Mouse (Mus musculus): ENCODE data around the gene Hsd17b2. TPM values are rescaled to one million over a fixed set of nuclear protein-coding genes. Genes with fewer than 3 reads are reported as not detected.

The Hsd17b2 gene
- polyA plus RNA-seq, 1 experiment from 2014 or later: not detected

- Histone ChIP-seq H3K36me3 (replicated peaks) (no peaks in the 10 kb centered on the region), H3K4me3 (no peak overlapping the region), H3K4me1 (0 out of 2 replicates have a peak, but pooled peaks cover 2% of the 10 kb centered on the region), H3K27me3 (replicated peaks; ENCODE audit: low read depth, poor library complexity, severe bottlenecking) (no peaks in the 10 kb centered on the region), H3K27ac (replicated peaks) (no peak overlapping the region), H3K9me3 (no peaks in the 10 kb centered on the region)
- no peak for DNase-seq (ENCODE audit: low spot score)
- WGBS: 70% methylated on average over 6 of the region's 6 CpGs
Observed at GRCm38 (mm10) chr8:117781375-117782129, 79.8 kb downstream of the Hsd17b2 start.

- Histone ChIP-seq H3K9me3 (peaks cover 6% of the 10 kb centered on the region), H3K27ac (replicated peaks) (no peak overlapping the region), H3K27me3 (replicated peaks; ENCODE audit: low read depth, poor library complexity, severe bottlenecking) (no peaks in the 10 kb centered on the region), H3K4me1 (0 out of 2 replicates have a peak, but pooled peaks cover 2% of the 10 kb centered on the region), H3K4me3 (no peak overlapping the region), H3K36me3 (replicated peaks) (peaks cover 14% of the 10 kb centered on the region)
- 95% methylated on average over 7 of the region's 7 CpGs for WGBS
- no peak for DNase-seq (ENCODE audit: low spot score)
Observed at GRCm38 (mm10) chr8:117783021-117783420, 81.3 kb downstream of the Hsd17b2 start.

- DNase-seq (ENCODE audit: low spot score): no peak
- Histone ChIP-seq H3K27me3 (replicated peaks; ENCODE audit: low read depth, poor library complexity, severe bottlenecking) (no peaks in the 10 kb centered on the region), H3K36me3 (replicated peaks) (peaks cover 48% of the 10 kb centered on the region), H3K4me3 (no peak overlapping the region), H3K27ac (replicated peaks) (no peak overlapping the region), H3K9me3 (peaks cover 6% of the 10 kb centered on the region), H3K4me1 (no peaks in the 10 kb centered on the region)
- WGBS: 88% methylated on average over 3 of the region's 3 CpGs
Observed at GRCm38 (mm10) chr8:117786428-117786827, 84.7 kb downstream of the Hsd17b2 start.

- 79% methylated on average over 19 of the region's 19 CpGs for WGBS
- Histone ChIP-seq H3K27me3 (replicated peaks; ENCODE audit: low read depth, poor library complexity, severe bottlenecking) (no peaks in the 10 kb centered on the region), H3K27ac (replicated peaks) (no peak overlapping the region), H3K9me3 (no peaks in the 10 kb centered on the region), H3K4me1 (no peaks in the 10 kb centered on the region), H3K36me3 (replicated peaks) (peaks cover 100% of the 10 kb centered on the region), H3K4me3 (no peak overlapping the region)
- DNase-seq (ENCODE audit: low spot score): no peak
Observed at GRCm38 (mm10) chr8:117792616-117793144, 91.0 kb downstream of the Hsd17b2 start.

GRCm38 (mm10) chr8:117794581-117794980, 92.9 kb downstream of the Hsd17b2 start:
- Histone ChIP-seq H3K9me3 (no peaks in the 10 kb centered on the region), H3K36me3 (replicated peaks) (peaks cover 99% of the 10 kb centered on the region), H3K4me1 (no peaks in the 10 kb centered on the region; the same call in 1 of the 2 replicates), H3K4me3 (no peak overlapping the region), H3K27me3 (replicated peaks; ENCODE audit: low read depth, poor library complexity, severe bottlenecking) (no peaks in the 10 kb centered on the region), H3K27ac (replicated peaks) (no peak overlapping the region)
- 93% methylated on average over 10 of the region's 10 CpGs for WGBS
- no peak for DNase-seq (ENCODE audit: low spot score)

- WGBS: 95% methylated on average over 15 of the region's 15 CpGs
- H3K9me3 ChIP-seq: no peaks in the 10 kb centered on the region
- H3K27me3 ChIP-seq (replicated peaks; ENCODE audit: low read depth, poor library complexity, severe bottlenecking): no peaks in the 10 kb centered on the region
- no peak overlapping the region for H3K27ac ChIP-seq (replicated peaks)
- no peak for DNase-seq (ENCODE audit: low spot score)
- peaks cover 80% of the 10 kb centered on the region for H3K36me3 ChIP-seq (replicated peaks)
- no peak overlapping the region for H3K4me3 ChIP-seq
- peaks cover 15% of the 10 kb centered on the region for H3K4me1 ChIP-seq
Observed at GRCm38 (mm10) chr8:117796464-117796863, 94.8 kb downstream of the Hsd17b2 start.

GRCm38 (mm10) chr8:117798066-117798465, 96.4 kb downstream of the Hsd17b2 start:
- Histone ChIP-seq H3K4me1 (peaks cover 22% of the 10 kb centered on the region), H3K36me3 (replicated peaks) (peaks cover 64% of the 10 kb centered on the region), H3K27ac (replicated peaks) (no peak overlapping the region), H3K27me3 (replicated peaks; ENCODE audit: low read depth, poor library complexity, severe bottlenecking) (0 out of 2 replicates have a peak, but pooled peaks cover 1% of the 10 kb centered on the region), H3K4me3 (no peak overlapping the region), H3K9me3 (no peaks in the 10 kb centered on the region)
- 93% methylated on average over 2 of the region's 2 CpGs for WGBS
- DNase-seq (ENCODE audit: low spot score): no peak

GRCm38 (mm10) chr8:117801443-117802298, 100.0 kb downstream of the Hsd17b2 start, which contains the start of gene Mphosph6:
Gene Mphosph6 (minus strand): TSS chr8:117801943.
- Histone ChIP-seq H3K27me3 (replicated peaks; ENCODE audit: low read depth, poor library complexity, severe bottlenecking) (peaks cover 13% of the 10 kb centered on the region; the same call in 1 of the 2 replicates), H3K4me1 (peaks cover 22% of the 10 kb centered on the region), H3K4me3 (peak within 1 kb of the TSS; percentile 82), H3K36me3 (replicated peaks) (peaks cover 28% of the 10 kb centered on the region), H3K27ac (replicated peaks) (peak within 1 kb of the TSS; percentile 95), H3K9me3 (no peaks in the 10 kb centered on the region)
- peak; percentile 99 for DNase-seq (ENCODE audit: low spot score)
- WGBS: under 1% methylated on average over 65 of the region's 65 CpGs

- DNase-seq (ENCODE audit: low spot score): no peak
- peaks cover 22% of the 10 kb centered on the region for H3K4me1 ChIP-seq
- peak overlapping the region; percentile 95 for H3K27ac ChIP-seq (replicated peaks)
- no peaks in the 10 kb centered on the region for H3K9me3 ChIP-seq
- H3K36me3 ChIP-seq (replicated peaks): peaks cover 21% of the 10 kb centered on the region
- H3K27me3 ChIP-seq (replicated peaks; ENCODE audit: low read depth, poor library complexity, severe bottlenecking): peaks cover 13% of the 10 kb centered on the region; the same call in 1 of the 2 replicates
- WGBS: 4% methylated on average over 11 of the region's 11 CpGs
- peak overlapping the region; percentile 82 for H3K4me3 ChIP-seq
Observed at GRCm38 (mm10) chr8:117802299-117802689, 100.6 kb downstream of the Hsd17b2 start.

- Histone ChIP-seq H3K9me3 (no peaks in the 10 kb centered on the region), H3K4me3 (no peak overlapping the region), H3K27me3 (replicated peaks; ENCODE audit: low read depth, poor library complexity, severe bottlenecking) (peaks cover 13% of the 10 kb centered on the region; the same call in 1 of the 2 replicates), H3K36me3 (replicated peaks) (no peaks in the 10 kb centered on the region), H3K27ac (replicated peaks) (no peak overlapping the region), H3K4me1 (peaks cover 14% of the 10 kb centered on the region)
- DNase-seq (ENCODE audit: low spot score): no peak
- WGBS: 79% methylated on average over 5 of the region's 5 CpGs
Observed at GRCm38 (mm10) chr8:117805419-117805818, 103.7 kb downstream of the Hsd17b2 start.

Measured in embryonic facial prominence, embryonic 10.5 days (tissue).